Mouse (Mus musculus) CH12.LX (cell line): ENCODE data around the gene Asxl1.

Source experiments
- CTCF ChIP-seq, 2 experiments: IDR thresholded peaks in 1 of 2; conservative IDR thresholded peaks in 1 of 2; 2 replicates each; pipeline ENCODE4 v1.5.1; 2011 to 2012; ENCODE audit warnings: low read depth in 2 of 2, low read length in 2 of 2, improper control_type of control experiment in 1 of 2, inconsistent platforms in 1 of 2, mild to moderate bottlenecking in 1 of 2, moderate library complexity in 1 of 2
- ELF1 ChIP-seq: IDR thresholded peaks from 2 replicates; pipeline ENCODE4 v1.6.1; 2014; ENCODE audit warnings: low read depth, mild to moderate bottlenecking, inconsistent platforms, low read length, improper control_type of control experiment
- EP300 ChIP-seq: IDR thresholded peaks from 2 replicates; pipeline ENCODE4 v1.6.1; 2011; ENCODE audit warnings: low read length, improper control_type of control experiment
- POLR2A ChIP-seq: IDR thresholded peaks from 2 replicates; pipeline ENCODE4 v1.6.1; 2011; ENCODE audit warnings: low read depth, mild to moderate bottlenecking, improper control_type of control experiment, low read length
- TBP ChIP-seq: conservative IDR thresholded peaks from 2 replicates; pipeline ENCODE4 v1.6.1; 2011; ENCODE audit warnings: low read depth, low read length, improper control_type of control experiment
- ZNF384 ChIP-seq: IDR thresholded peaks from 2 replicates; pipeline ENCODE4 v1.6.1; 2012; ENCODE audit warnings: low read depth, low read length, improper control_type of control experiment, inconsistent platforms

DNA sequence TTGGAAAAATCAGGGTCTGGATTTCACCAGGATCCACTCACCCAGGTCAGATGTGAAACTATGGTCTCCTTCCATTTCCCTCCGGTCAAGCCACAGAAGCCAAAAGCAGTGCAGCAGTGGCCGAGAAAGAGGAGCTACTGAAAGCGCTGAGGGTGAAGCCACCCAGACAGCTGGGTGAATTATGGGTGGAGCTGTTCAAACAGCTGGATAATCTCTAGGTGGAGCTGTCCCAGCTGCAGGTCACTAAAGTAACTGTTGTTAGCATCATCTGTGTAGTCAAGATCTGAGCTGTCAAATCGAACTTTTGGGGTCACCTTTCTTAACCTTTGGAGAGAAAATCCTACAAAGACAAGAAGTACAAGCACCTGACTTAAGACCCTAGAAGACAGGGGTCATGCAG lies 47.2 kb upstream of the Asxl1 start:
- TF ChIP-seq EP300 (no peak; the same call in 1 of the 2 replicates), CTCF (conservative IDR thresholded peaks at IDR 0.05 in 1 of 2, IDR thresholded peaks at IDR 0.05 in 1 of 2; ENCODE audit: low read depth in 2 of 2, low read length in 2 of 2) (peak in 1 of 2 experiments; percentile 35; a peak in 1 of 4 replicates), POLR2A (no peak), TBP (no peak), ZNF384 (no peak), ELF1 (no peak)
